In genomic region chr17:48917411-48917810, GRCm38 (mm10) we compare ENCODE assay signal across 11 mouse cellular contexts. TPM values are rescaled to one million over a fixed set of nuclear protein-coding genes. Genes with fewer than 3 reads are reported as not detected.
DNase-seq lines count a peak whose midpoint lies in the region; ATAC-seq lines count a peak whose summit lies in the region.
"Had no signal": no experiment of that assay in that cellular context is flagged by ENCODE, and none has a peak within 500 bp of the region (broad histone marks: within the 10 kb centered on the region; RNA-seq: fewer than 3 reads in every experiment).

No protein-coding gene starts in this region.

- 20% methylated on average over 11 of the region's 11 CpGs for WGBS in hindbrain, embryonic 15.5 days
- WGBS in hindbrain, embryonic 12.5 days, result 17% methylated on average over 11 of the region's 11 CpGs
- WGBS in embryonic facial prominence, embryonic 14.5 days, result 12% methylated on average over 9 of the region's 11 CpGs

- DNase-seq in ovary, postnatal 36 days (ENCODE audit: low spot score), result peak; percentile 39
- DNase-seq in ovary, adult 18-20 months (ENCODE audit: low spot score), result no peak
- peak; percentile 40 for DNase-seq in embryonic facial prominence, embryonic 14.5 days (ENCODE audit: low spot score)
- peak; percentile 41 for DNase-seq in retina, postnatal 1 day
- no peak for DNase-seq in left cerebral cortex, postnatal 25 days (ENCODE audit: low spot score in 2 of 2)
- no peak for DNase-seq in spleen, postnatal 4 days (ENCODE audit: low spot score in 2 of 2)
- DNase-seq: cerebellum, adult 9-10 months; liver, embryonic 13.5 days had no signal

- no peaks in the 10 kb centered on the region for H3K9me3 ChIP-seq in hindbrain, embryonic 15.5 days
- no peaks in the 10 kb centered on the region for H3K9me3 ChIP-seq in hindbrain, embryonic 12.5 days (replicated peaks)
- H3K9me3 ChIP-seq in embryonic facial prominence, embryonic 14.5 days (ENCODE audit: control insufficient read depth, low read length), result no peaks in the 10 kb centered on the region
- H3K9me3 ChIP-seq: liver, embryonic 13.5 days had no signal

- no peak overlapping the region for H3K4me3 ChIP-seq in hindbrain, embryonic 15.5 days
- H3K4me3 ChIP-seq in hindbrain, embryonic 12.5 days, result no peak overlapping the region
- H3K4me3 ChIP-seq in embryonic facial prominence, embryonic 14.5 days (ENCODE audit: low read depth, low read length), result no peak overlapping the region
- H3K4me3 ChIP-seq: liver, embryonic 13.5 days had no signal

- H3K4me2 ChIP-seq in hindbrain, embryonic 15.5 days, result no peak overlapping the region
- no peak overlapping the region for H3K4me2 ChIP-seq in hindbrain, embryonic 12.5 days (replicated peaks)
- no peak overlapping the region for H3K4me2 ChIP-seq in embryonic facial prominence, embryonic 14.5 days (ENCODE audit: low read depth, low read length)
- H3K4me2 ChIP-seq: liver, embryonic 13.5 days had no signal

- intact Hi-C loops in left cerebral cortex, postnatal 25 days (cut with DNase I), result no loop called here

- H3K4me1 ChIP-seq in hindbrain, embryonic 15.5 days (replicated peaks), result no peaks in the 10 kb centered on the region
- no peaks in the 10 kb centered on the region for H3K4me1 ChIP-seq in hindbrain, embryonic 12.5 days
- H3K4me1 ChIP-seq in embryonic facial prominence, embryonic 14.5 days (ENCODE audit: control insufficient read depth, insufficient read depth, low read length), result no peaks in the 10 kb centered on the region
- H3K4me1 ChIP-seq: liver, embryonic 13.5 days had no signal

- peak; percentile 27; the same call in 1 of the 2 replicates for ATAC-seq in hindbrain, embryonic 15.5 days (ENCODE audit: low FRiP score, low read depth)
- no peak for ATAC-seq in hindbrain, embryonic 12.5 days (ENCODE audit: low FRiP score)
- ATAC-seq in embryonic facial prominence, embryonic 14.5 days (ENCODE audit: low read depth), result no peak

- H3K9ac ChIP-seq in hindbrain, embryonic 15.5 days, result no peak overlapping the region
- no peak overlapping the region for H3K9ac ChIP-seq in hindbrain, embryonic 12.5 days
- no peak overlapping the region for H3K9ac ChIP-seq in embryonic facial prominence, embryonic 14.5 days (ENCODE audit: low read depth, low read length)
- H3K9ac ChIP-seq: liver, embryonic 13.5 days had no signal

- no peak overlapping the region for H3K27ac ChIP-seq in hindbrain, embryonic 15.5 days (replicated peaks)
- H3K27ac ChIP-seq in hindbrain, embryonic 12.5 days, result no peak overlapping the region
- H3K27ac ChIP-seq in embryonic facial prominence, embryonic 14.5 days (replicated peaks; ENCODE audit: low read depth, low read length), result no peak overlapping the region
- H3K27ac ChIP-seq: liver, embryonic 13.5 days had no signal

- no peaks in the 10 kb centered on the region for H3K27me3 ChIP-seq in hindbrain, embryonic 15.5 days
- H3K27me3 ChIP-seq in hindbrain, embryonic 12.5 days, result no peaks in the 10 kb centered on the region; the same call in 1 of the 2 replicates
- no peaks in the 10 kb centered on the region for H3K27me3 ChIP-seq in embryonic facial prominence, embryonic 14.5 days (replicated peaks; ENCODE audit: control insufficient read depth, insufficient read depth, low read length)
- H3K27me3 ChIP-seq: liver, embryonic 13.5 days had no signal

- no peaks in the 10 kb centered on the region for H3K36me3 ChIP-seq in hindbrain, embryonic 15.5 days
- no peaks in the 10 kb centered on the region for H3K36me3 ChIP-seq in hindbrain, embryonic 12.5 days
- no peaks in the 10 kb centered on the region for H3K36me3 ChIP-seq in embryonic facial prominence, embryonic 14.5 days (ENCODE audit: control insufficient read depth, insufficient read depth, low read length)
- H3K36me3 ChIP-seq: liver, embryonic 13.5 days had no signal

RNA-seq across cellular contexts. Expression of gene Lrfn2, which starts 14.8 kb away (rescaled TPM):
- 11.7 and 13.1 TPM in 2 replicates for polyA plus RNA-seq in hindbrain, embryonic 15.5 days (2015; fragmentation: Nextera tagmentation; extraction: Ambion mirVana)
- 1.5 and 1.6 TPM in 2 replicates for polyA plus RNA-seq in hindbrain, embryonic 12.5 days (2016; fragmentation: Nextera tagmentation; extraction: Ambion mirVana)
- polyA plus RNA-seq in embryonic facial prominence, embryonic 14.5 days (2014; fragmentation: Nextera tagmentation; extraction: Ambion mirVana), result 0.79 and 1.2 TPM in 2 replicates
- 10 to 100 TPM; 36.0 to 40.9 TPM for total RNA-seq in left cerebral cortex, postnatal 25 days (2021)
- total RNA-seq: megakaryocyte-erythroid progenitor cell, adult 5-6 weeks had no signal

Comparison
In these comparisons a context has a peak if more than half of its experiments do, and no peak if none do; other contexts are left out.
1. DNase-seq: peak in ovary, postnatal 36 days (single experiment), embryonic facial prominence, embryonic 14.5 days (single experiment) and retina, postnatal 1 day (single experiment); none in ovary, adult 18-20 months (single experiment), left cerebral cortex, postnatal 25 days (0 of 2) and spleen, postnatal 4 days (0 of 2).